Mouse (Mus musculus) stomach, postnatal 0 days (tissue): ENCODE data around the gene Synm.

Experiments
- CTCF ChIP-seq: IDR thresholded peaks from 2 replicates; pipeline ENCODE4 v1.5.1; 2016; ENCODE audit warnings: antibody characterized with exemption, low read depth, mild to moderate bottlenecking, moderate library complexity
- EP300 ChIP-seq: optimal IDR thresholded peaks from 2 replicates; pipeline ENCODE3; 2016; ENCODE audit warnings: antibody characterized with exemption

DNA sequence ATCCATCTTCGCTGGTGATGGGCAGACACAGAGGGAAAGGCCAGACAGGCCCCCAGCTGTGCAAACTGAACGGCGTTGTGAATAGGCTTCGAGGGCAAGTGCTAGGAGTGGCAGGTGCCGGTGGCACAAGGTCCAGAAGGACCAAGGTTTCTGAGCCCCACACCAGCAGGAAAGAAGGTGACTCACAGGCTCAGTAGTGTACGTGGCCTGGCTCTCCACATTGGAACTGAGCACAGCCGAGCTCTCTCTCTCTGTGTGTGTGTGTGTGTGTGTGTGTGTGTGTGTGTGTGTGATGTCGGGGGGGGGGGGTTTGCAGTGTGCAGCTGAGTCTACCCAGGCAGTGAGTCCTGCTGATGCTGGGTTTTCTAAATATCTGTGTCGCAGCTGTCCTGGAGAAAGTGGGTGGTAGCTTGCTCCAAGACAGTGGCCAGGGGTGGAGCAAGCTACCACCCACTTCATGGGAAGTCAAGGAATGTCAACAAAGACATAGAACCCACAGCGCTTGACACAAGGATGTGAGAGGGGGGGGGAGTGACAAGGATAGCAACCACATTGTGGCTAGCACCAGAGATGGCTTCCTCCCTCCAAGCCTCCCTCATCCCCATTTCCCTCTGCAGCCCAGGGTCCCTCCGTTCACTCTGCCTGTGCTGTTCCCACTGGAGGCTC lies 43.2 kb downstream of the Synm start:
- no peak for TF ChIP-seq CTCF
- no peak for TF ChIP-seq EP300
